Mouse (Mus musculus): ENCODE results near the gene Ttc33. TPM values are rescaled to one million over a fixed set of nuclear protein-coding genes. Genes with fewer than 3 reads are reported as not detected.
"Not testable (repeated sequence)": the region's sequence is repeated elsewhere in the genome, so short reads cannot be mapped to it uniquely, and the experiment has no call there.

The Ttc33 gene
- total RNA-seq, 2 experiments from 2014 or later: 20.8 to 24.8 TPM

DNA sequence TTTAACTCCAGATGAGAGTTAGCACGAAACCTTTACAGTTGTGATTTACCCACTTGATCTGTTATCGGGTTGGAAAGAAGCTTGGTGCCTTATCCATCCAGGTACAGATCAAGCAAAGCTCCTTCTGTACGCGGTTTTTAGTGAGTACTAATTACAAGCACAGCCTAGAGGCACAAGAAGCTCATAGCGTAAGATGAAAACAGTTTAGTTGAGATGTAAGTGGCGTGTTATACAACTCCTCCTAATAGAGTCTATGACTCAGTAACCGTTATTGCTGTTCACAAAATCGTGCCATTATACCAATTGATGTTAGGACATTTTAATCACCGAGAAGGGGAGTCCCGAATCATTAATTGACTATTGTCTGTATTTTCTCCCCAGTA lies 959 bp downstream of the Ttc33 start:
- no peak for DNase-seq

DNA sequence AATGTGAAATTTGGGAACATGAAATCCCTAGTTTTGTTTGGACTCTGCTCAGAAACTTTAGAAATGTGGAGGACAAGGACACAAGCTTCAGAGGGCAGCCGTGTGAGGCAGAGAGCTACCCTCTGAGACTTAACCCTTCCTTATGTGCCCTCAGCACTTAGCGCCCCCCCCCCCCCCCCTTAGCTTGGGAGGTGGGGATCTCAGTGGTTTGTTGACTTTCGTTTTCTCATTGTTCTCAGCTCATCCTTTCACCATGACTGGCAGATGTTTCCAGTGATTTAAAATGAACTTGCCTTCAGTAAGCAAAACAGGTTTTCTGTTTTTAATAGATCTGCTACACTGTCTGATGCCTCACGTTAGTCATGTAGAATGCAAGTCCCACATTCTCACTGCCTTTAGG lies 1.8 kb downstream of the Ttc33 start:
- DNase-seq: no peak

DNA sequence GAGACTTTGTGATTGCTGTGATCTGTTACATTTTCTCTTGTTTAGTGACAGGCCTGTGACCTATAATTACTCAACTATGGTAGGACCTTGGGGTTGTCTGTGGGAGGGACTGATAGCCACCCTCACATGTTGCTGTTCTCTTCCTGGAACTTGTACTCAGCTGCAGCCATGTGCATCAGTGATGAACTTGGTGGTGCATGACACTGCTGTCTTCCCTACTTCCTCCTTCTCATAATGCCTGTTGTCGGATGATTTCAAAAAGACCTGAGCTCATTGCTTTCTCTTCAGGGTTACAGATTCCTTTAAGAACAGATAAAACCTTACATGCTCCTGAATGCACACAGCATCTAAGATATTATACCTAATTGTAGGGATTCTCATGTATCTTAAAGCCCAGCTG lies 2.7 kb downstream of the Ttc33 start:
- no peak for DNase-seq

DNA sequence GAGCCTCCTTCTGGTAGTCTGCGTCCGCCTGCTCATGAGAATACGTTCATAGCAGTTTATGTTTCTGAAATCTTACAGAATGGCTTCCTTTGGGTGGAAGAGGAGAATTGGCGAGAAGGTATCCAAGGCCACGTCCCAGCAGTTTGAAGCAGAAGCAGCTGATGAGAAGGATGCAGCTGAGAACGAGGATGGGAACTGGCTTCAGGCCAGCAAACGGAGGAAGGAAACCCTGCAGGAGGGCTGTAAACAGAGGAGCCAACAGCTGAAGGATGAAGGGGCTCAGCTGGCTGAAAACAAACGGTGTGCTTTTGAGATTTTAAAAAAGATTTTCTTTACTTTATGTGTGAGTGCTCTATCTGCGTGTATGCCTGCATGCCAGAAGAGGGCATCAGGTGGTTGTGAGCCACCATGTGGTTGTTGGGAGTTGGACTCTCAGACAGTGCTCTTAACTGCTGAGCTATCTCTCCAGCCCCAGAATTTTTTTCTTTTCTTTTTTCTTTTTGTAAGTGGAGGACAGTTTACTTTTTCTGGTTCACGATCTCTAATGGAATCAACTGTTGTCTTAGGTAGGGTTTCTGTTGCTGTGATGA lies 4.3 kb downstream of the Ttc33 start:
- DNase-seq: peak; percentile 47

GRCm38 (mm10) chr15:5193833-5194232 lies 8.5 kb downstream of the Ttc33 start:
- no peak for DNase-seq

DNA sequence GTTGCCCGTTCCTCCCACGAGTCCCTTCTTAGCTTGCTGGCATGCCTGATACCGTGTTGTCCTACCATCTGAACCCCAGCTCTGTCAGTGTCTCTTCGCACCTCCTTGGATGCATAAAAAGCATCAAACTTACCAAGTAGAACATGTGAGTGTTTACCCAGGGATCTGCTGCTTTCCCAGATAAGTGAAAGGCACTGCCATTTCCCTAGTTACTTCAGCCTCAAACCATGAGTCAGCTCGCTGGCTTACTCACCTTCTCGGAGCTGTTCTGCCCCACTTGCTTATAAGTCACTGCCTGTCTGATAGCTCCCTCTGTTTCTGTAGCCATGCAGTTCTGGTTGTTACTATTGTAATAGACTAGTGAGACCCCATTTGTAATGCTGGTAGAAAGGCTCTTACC lies 9.1 kb downstream of the Ttc33 start:
- no peak for DNase-seq

GRCm38 (mm10) chr15:5194931-5195330 lies 9.6 kb downstream of the Ttc33 start:
- no peak for DNase-seq

DNA sequence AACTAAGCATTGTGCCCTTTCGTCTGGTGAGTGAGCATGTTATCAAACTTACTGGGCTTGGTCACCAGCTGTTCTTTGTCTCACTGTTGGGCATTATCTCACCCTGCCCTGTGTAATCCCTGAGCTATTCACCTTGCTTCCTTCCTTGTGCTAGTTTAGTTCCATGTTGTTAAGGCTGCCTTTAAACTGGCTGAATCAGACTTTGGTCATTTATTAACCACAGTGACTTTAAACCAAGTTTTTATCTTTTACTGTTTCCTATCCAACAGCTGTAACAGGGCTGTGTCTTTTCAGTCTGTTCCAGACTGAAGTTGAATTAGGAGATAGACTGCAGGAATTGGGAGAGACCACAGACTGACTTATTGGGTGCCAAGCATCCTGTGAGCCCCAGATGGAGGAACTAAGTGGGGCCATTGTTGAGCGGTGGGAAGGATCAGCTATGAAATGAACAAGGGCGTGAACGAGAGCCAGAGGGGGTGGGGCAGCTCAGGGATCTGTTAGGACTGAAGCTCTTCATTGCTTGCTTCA lies 10.7 kb downstream of the Ttc33 start:
- peak; percentile 66 for DNase-seq

GRCm38 (mm10) chr15:5196691-5197090 lies 11.4 kb downstream of the Ttc33 start:
- no peak for DNase-seq

DNA sequence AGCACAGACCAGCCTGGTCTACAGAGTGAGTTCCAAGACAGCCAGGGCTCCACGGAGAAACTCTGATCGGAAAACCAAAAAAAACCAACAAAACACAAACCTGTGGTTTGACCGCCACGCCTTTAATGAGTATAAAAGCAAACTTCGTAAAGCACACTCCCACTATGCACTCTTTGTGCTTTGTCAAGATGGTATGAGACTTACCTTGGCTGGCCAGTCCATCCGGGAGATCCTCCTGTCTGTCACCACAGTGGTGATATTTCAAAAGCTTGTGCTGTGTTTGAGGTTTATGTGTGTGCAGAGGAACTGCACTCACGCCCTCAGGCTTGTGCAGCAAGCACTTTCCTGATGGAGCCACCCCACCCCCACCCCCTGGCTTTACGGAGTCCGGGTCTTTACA lies 19.9 kb downstream of the Ttc33 start:
- no peak for DNase-seq

DNA sequence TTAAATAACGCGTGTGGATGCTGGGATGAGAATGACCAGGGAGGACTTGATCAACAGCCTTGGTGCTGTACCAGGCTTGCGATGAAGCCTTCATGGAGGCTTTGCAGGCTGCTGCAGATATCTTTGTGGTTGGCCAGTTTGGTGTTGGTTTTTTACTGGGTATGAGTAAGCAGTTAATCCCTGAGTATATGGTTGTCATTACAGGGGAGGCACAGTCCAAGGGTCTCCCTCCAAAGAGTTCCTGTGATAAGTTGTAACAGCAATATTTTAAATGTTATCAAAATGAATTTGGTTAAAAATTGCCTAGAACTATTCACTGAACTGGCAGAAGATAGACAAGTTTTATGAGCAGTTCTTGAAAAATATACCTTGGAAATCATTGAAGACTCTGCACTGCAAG lies 23.8 kb downstream of the Ttc33 start:
- no peak for DNase-seq

DNA sequence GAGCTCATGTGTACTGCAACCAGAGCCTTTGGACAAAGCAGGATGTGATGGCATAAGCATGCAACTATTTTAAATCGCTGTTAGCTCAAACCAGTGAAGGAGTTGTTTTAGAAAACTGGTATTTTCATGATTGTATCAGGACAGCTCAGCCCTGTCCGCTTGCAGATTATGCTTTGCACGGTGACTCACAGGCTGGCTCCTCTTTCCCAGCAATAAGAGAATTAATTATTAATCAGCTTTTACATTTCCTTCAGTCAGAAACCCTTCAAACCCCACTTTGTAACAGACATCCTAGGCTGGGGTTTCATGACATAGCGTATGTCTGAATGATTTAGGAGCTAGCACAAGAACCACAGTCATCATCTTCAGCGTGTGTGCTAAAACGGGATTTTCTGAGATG lies 35.2 kb downstream of the Ttc33 start:
- no peak for DNase-seq

DNA sequence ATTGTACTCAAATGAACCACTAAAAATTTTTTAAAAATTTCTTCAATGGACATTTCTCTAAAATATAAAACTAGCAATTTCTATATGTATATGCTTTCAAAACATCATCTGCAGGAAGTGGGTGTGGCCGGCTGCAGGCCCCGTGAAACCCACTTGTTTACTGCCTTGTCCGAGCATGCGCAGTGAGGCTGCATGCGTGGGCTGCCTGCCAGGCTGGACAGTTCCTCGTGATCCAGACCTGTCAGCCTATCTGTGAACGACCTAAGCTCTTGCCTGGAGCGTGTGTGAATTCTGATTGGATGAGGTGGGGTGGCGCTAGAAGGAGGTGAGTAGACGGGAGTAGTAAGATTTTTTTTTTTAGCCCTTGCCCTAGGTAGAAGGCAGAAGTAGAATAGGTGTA lies 45.4 kb downstream of the Ttc33 start:
- not testable (repeated sequence) for DNase-seq

DNA sequence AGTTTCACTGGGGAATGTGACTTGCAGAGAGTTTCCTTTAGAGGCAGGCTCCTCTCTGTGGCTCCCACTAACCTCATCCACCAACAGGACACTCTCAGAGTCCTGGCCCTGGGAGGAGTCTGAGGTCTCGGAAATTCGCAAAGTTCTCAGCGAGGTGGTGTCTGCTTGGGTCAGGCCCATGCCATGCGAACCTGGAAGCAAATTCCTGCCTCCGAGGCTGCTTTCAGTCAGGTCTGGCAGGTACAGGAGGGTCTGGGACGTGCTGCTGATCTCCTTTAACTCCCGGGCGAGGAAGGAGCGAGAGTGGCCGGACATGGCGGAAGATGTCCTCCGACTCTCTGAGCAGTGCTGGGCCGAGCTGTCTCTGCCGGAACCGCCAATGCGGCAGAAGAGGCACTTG lies 49.3 kb downstream of the Ttc33 start:
- DNase-seq: no peak

- peak; percentile 49 for DNase-seq
These were observed 50.2 kb downstream of the Ttc33 start for GRCm38 (mm10) chr15:5235527-5235926.

DNA sequence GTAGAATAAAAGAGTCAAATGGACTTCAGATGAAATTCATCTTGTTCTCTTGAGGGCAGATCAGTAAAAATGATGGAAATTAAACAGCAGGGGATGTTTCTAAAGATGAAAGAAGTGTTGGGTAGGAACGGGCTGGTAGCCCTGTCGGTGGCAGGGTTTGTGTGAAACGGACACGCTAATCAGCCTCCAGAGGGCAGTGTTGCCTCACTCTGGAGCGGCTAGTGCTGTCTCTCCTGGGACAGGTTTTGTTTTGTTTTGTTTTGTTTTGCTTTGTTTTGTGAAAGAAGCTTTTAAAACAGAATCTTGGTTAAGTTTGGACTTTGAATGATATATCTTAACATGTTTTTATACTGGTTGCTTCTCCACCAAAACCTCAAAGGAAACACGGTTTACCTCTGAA lies 51.2 kb downstream of the Ttc33 start:
- peak; percentile 86 for DNase-seq

GRCm38 (mm10) chr15:5237012-5237660 lies 51.8 kb downstream of the Ttc33 start:
- peak; percentile 22 for DNase-seq

DNA sequence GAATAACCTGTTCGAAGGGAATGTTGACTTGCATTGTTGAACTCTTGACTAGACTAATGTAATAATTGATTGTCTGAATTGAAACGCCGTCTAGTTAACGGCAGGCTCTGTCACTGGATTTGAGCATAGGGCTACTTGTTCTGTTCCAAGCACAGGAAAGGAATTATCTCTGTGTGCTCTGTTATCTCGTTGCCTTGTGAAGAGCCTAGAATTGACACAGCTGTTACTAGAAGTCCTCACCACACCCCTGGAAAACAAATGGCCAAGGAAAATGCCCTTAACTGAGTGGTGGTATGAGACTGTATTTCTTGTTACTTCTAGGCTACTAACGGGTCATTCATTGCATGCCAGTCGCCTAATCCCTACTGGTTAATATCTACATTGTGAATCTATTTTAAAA lies 52.7 kb downstream of the Ttc33 start:
- no peak for DNase-seq

DNA sequence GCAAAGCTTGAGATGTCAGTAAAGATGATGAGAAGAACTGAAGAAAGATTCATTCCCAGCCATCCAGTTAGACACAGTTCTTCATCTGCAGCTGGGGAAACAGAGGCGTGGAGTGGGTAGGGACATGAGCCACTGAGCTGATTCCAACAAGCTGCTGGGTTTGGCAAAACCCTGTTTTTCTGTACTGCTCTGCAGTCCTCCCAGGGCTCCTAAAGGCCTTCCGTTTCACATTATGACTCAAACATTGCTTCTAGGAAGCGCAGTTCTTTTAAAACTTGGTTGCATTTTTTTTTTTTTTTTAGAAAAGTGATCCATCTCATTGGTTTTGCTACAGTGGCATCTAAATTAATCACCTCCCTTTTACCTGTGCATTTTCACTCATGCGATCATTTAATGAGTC lies 53.2 kb downstream of the Ttc33 start:
- DNase-seq: peak; percentile 33

DNA sequence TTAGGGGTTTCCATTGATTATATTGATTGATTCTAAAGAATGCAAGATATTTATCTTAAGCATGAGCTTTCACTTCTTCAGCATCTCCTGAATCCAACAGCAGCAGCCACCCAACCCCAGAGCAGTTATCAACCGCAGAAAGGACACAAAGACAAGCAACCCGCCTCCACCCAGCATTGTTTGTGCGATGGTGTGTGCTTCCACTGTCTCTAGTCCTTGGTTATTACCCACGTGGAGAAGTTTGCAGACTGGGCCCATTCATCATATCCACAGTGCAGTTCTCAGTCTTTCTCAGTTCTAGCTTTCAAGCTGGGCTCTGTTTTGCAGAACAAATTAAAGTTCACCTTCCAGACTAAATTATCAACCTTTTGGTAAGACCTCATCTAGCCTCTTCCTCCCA lies 54.0 kb downstream of the Ttc33 start:
- DNase-seq: no peak

GRCm38 (mm10) chr15:5239901-5240300 lies 54.6 kb downstream of the Ttc33 start:
- DNase-seq: peak; percentile 60

- no peak for DNase-seq
These were observed 55.0 kb downstream of the Ttc33 start for GRCm38 (mm10) chr15:5240360-5240759.

DNA sequence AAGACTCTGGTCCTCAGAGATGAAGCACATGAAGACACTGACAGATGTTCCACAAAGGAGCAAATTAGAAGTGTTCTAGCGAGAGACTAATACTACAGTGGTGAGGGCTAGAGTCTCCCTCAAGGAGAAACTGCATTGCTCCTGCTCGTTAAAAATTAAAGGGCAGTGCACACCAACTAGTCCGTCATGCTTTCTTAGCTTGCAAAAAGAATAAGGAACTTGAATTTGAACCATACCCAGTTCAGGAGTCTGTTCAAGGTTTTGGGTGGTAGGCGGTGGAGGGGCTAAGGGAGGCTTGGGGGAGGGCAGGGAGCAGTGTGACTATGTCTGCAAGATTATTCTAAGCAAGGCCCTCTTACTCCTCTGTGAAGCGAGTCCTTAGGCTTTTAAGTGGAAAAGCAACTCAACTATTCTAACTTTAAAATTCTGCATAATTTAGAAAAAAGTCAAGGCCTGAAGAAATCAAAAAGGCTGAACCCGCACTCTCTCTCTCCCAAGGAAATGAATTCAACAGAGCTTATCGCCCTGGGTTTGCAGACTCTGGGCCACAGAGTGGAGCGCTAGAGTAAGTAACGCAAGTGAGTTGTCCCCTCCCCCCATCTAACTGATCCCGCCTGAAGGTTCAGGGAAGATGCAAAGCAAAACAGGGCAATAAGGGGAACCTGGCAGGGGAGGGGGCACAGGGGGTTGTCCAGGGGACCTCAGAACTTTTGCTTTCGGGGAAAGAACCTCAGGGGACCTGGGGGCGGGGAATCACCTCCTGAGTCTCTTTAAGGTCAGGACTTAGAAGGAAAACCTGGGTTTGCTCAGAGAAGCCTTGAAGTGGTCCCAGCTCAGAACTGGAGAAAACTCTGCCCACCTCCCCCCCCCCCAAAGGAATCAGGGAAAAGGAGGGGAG lies 56.2 kb downstream of the Ttc33 start:
- DNase-seq: peak; percentile 54

Measured in heart, postnatal 4 days (tissue).